Mouse (Mus musculus) forebrain, embryonic 16.5 days (tissue): ENCODE results near the gene Zfp418. TPM values are rescaled to one million over a fixed set of nuclear protein-coding genes. Genes with fewer than 3 reads are reported as not detected.
"Not testable (repeated sequence)": the region's sequence is repeated elsewhere in the genome, so short reads cannot be mapped to it uniquely, and the experiment has no call there.

Experiments used
- ATAC-seq: fragments of 200-750 bp; cut with Nextera tagmentation; 2 replicates; pipeline ENCODE4 v1.8.0; 2017; ENCODE audit warnings: mild to moderate bottlenecking, moderate library complexity
- H3K27ac ChIP-seq: fragments of 300-500 bp; sonication (generic); 2 replicates; pipeline ENCODE4 v1.5.1; 2014; ENCODE audit warnings: low read length, control low read depth
- H3K27me3 ChIP-seq: fragments of 300-500 bp; sonication (generic); replicated peaks from 2 replicates; pipeline ENCODE4 v1.6.1; 2014; ENCODE audit warnings: low read length; ENCODE audit not compliant: control insufficient read depth, insufficient read depth
- H3K36me3 ChIP-seq: fragments of 300-500 bp; sonication (generic); 2 replicates; pipeline ENCODE4 v1.6.1; 2014; ENCODE audit not compliant: control insufficient read depth, insufficient read depth
- H3K4me1 ChIP-seq: fragments of 300-500 bp; sonication (generic); replicated peaks from 2 replicates; pipeline ENCODE4 v1.6.1; 2014; ENCODE audit warnings: low read length; ENCODE audit not compliant: control insufficient read depth, insufficient read depth
- H3K4me2 ChIP-seq: fragments of 300-500 bp; sonication (generic); 2 replicates; pipeline ENCODE4 v1.6.1; 2014; ENCODE audit warnings: mild to moderate bottlenecking, low read length, control low read depth
- H3K4me3 ChIP-seq: fragments of 300-500 bp; sonication (generic); replicated peaks from 2 replicates; pipeline ENCODE4 v1.5.1; 2014; ENCODE audit warnings: mild to moderate bottlenecking, low read length, control low read depth
- H3K9ac ChIP-seq: fragments of 300-500 bp; sonication (generic); replicated peaks from 2 replicates; pipeline ENCODE4 v1.6.1; 2014; ENCODE audit warnings: low read depth, low read length, control low read depth
- H3K9me3 ChIP-seq: fragments of 300-500 bp; sonication (generic); 2 replicates; pipeline ENCODE4 v1.6.1; 2016; ENCODE audit warnings: low read length; ENCODE audit not compliant: control insufficient read depth
- WGBS: fragments of 180-500 bp; shearing (Covaris S2); extraction: QIAGEN DNeasy Blood & Tissue Kit; methylation state at CpG from one replicate; pipeline ENCODE4 v1.1.7; 2014; 5-methylcytosine and 5-hydroxymethylcytosine counted together
- polyA plus RNA-seq: library from polyadenylated mRNA; unstranded; fragments of >200 nt; fragmentation: Nextera tagmentation; extraction: Ambion mirVana; gene quantifications from 2 replicates; pipeline ENCODE4 v1.2.1, GENCODE M21; 2015

Zfp418 gene
- 3.5 and 4.0 TPM in 2 replicates for polyA plus RNA-seq

- Histone ChIP-seq H3K4me2 (peak within 1 kb of the TSS; percentile 88), H3K4me3 (peak within 1 kb of the TSS; percentile 88), H3K36me3 (peaks cover 11% of the 10 kb centered on the region; the same call in 1 of the 2 replicates), H3K9ac (peak within 1 kb of the TSS; percentile 86), H3K27ac (peak within 1 kb of the TSS; percentile 62), H3K9me3 (no peaks in the 10 kb centered on the region), H3K4me1 (peaks cover 7% of the 10 kb centered on the region), H3K27me3 (no peaks in the 10 kb centered on the region)
- peak; percentile 99 for ATAC-seq
- WGBS = 1% methylated on average over 26 of the region's 26 CpGs
Observed at GRCm38 (mm10) chr7:7171227-7172147, at the start of gene Zfp418. TSS of gene Zfp418 (plus strand) at chr7:7171330.

GRCm38 (mm10) chr7:7121602-7121980, 49.5 kb upstream of the Zfp418 start:
- WGBS = 53% methylated on average over 6 of the region's 6 CpGs
- Histone ChIP-seq H3K9ac (no peak overlapping the region), H3K4me2 (peak overlapping the region; percentile 88), H3K4me3 (peak overlapping the region; percentile 67), H3K27me3 (no peaks in the 10 kb centered on the region), H3K4me1 (peaks cover 16% of the 10 kb centered on the region), H3K36me3 (peaks cover 8% of the 10 kb centered on the region; the same call in 1 of the 2 replicates), H3K9me3 (no peaks in the 10 kb centered on the region), H3K27ac (no peak overlapping the region)
- ATAC-seq = no peak

- ATAC-seq, H3K27me3 ChIP-seq, H3K4me2 ChIP-seq, H3K4me1 ChIP-seq, H3K27ac ChIP-seq, H3K4me3 ChIP-seq, H3K9me3 ChIP-seq, H3K9ac ChIP-seq: not testable (repeated sequence)
- peaks cover 20% of the 10 kb centered on the region for H3K36me3 ChIP-seq
- WGBS = 96% methylated on average over 14 of the region's 15 CpGs
Observed at GRCm38 (mm10) chr7:7130491-7131124, 40.5 kb upstream of the Zfp418 start.

GRCm38 (mm10) chr7:7132751-7133150, 38.4 kb upstream of the Zfp418 start:
- H3K4me3 ChIP-seq = no peak overlapping the region
- WGBS = 67% methylated on average over 8 of the region's 8 CpGs
- peaks cover 4% of the 10 kb centered on the region; the same call in 1 of the 2 replicates for H3K9me3 ChIP-seq
- ATAC-seq = no peak
- no peaks in the 10 kb centered on the region for H3K27me3 ChIP-seq
- H3K27ac ChIP-seq = no peak overlapping the region
- no peak overlapping the region for H3K4me2 ChIP-seq
- peaks cover 14% of the 10 kb centered on the region for H3K4me1 ChIP-seq
- no peak overlapping the region for H3K9ac ChIP-seq
- peaks cover 20% of the 10 kb centered on the region for H3K36me3 ChIP-seq

GRCm38 (mm10) chr7:7136379-7136866, 34.7 kb upstream of the Zfp418 start, which contains the start of gene Zfp773:
TSS of gene Zfp773 (minus strand) at chr7:7136755.
- Histone ChIP-seq H3K4me3 (peak within 1 kb of the TSS; percentile 64), H3K4me2 (peak within 1 kb of the TSS; percentile 71), H3K9me3 (peaks cover 2% of the 10 kb centered on the region; the same call in 1 of the 2 replicates), H3K36me3 (peaks cover 18% of the 10 kb centered on the region), H3K9ac (peak within 1 kb of the TSS; percentile 73), H3K27me3 (no peaks in the 10 kb centered on the region), H3K4me1 (peaks cover 14% of the 10 kb centered on the region), H3K27ac (peak within 1 kb of the TSS; percentile 75)
- peak; percentile 98 for ATAC-seq
- WGBS = 6% methylated on average over 16 of the region's 16 CpGs

- Histone ChIP-seq H3K9ac (no peak overlapping the region), H3K9me3 (0 out of 2 replicates have a peak, but pooled peaks cover 4% of the 10 kb centered on the region), H3K27me3 (no peaks in the 10 kb centered on the region), H3K4me2 (no peak overlapping the region), H3K27ac (no peak overlapping the region), H3K4me3 (no peak overlapping the region), H3K4me1 (no peaks in the 10 kb centered on the region), H3K36me3 (no peaks in the 10 kb centered on the region)
- WGBS = 92% methylated on average over 1 of the region's 1 CpGs
- ATAC-seq = no peak
Observed at GRCm38 (mm10) chr7:7144215-7144614, 26.9 kb upstream of the Zfp418 start.

GRCm38 (mm10) chr7:7145991-7146608, 25.0 kb upstream of the Zfp418 start:
- no peak overlapping the region for H3K9ac ChIP-seq
- no peak overlapping the region for H3K27ac ChIP-seq
- no peaks in the 10 kb centered on the region for H3K4me1 ChIP-seq
- no peak overlapping the region for H3K4me2 ChIP-seq
- WGBS = 94% methylated on average over 15 of the region's 15 CpGs
- H3K9me3 ChIP-seq = 0 out of 2 replicates have a peak, but pooled peaks cover 4% of the 10 kb centered on the region
- H3K4me3 ChIP-seq = no peak overlapping the region
- no peak for ATAC-seq
- H3K36me3 ChIP-seq = no peaks in the 10 kb centered on the region
- H3K27me3 ChIP-seq = no peaks in the 10 kb centered on the region

GRCm38 (mm10) chr7:7185897-7186296, 14.8 kb downstream of the Zfp418 start:
- Histone ChIP-seq H3K4me1 (no peaks in the 10 kb centered on the region), H3K4me2 (no peak overlapping the region), H3K9me3 (no peaks in the 10 kb centered on the region), H3K4me3 (no peak overlapping the region), H3K27me3 (no peaks in the 10 kb centered on the region), H3K27ac (no peak overlapping the region), H3K36me3 (peaks cover 16% of the 10 kb centered on the region), H3K9ac (no peak overlapping the region)
- WGBS = 100% methylated on average over 1 of the region's 1 CpGs
- no peak for ATAC-seq
